Mouse (Mus musculus) heart, postnatal 0 days (tissue): ENCODE results near the gene Gm42688. TPM values are rescaled to one million over a fixed set of nuclear protein-coding genes. Genes with fewer than 3 reads are reported as not detected.
A peak's percentile ranks its signal among the peaks of the same experiment; 100 is the strongest.

Experiments used
- ATAC-seq: fragments of 200-750 bp; cut with Nextera tagmentation; 2 replicates; pipeline ENCODE4 v1.8.0; 2017; ENCODE audit warnings: low read depth, moderate number of reproducible peaks, moderate library complexity; ENCODE audit not compliant: insufficient read depth
- DNase-seq: peaks from one replicate; pipeline ENCODE4 v3.0.0-alpha.2; 2016; ENCODE audit warnings: low spot score
- H3K27ac ChIP-seq: fragments of 300-500 bp; sonication (generic); 2 replicates; pipeline ENCODE4 v1.5.1; 2014; ENCODE audit warnings: low read depth, mild to moderate bottlenecking
- H3K27me3 ChIP-seq: fragments of 300-500 bp; sonication (generic); 2 replicates; pipeline ENCODE4 v1.6.1; 2014; ENCODE audit warnings: low read length, mixed read lengths; ENCODE audit not compliant: control insufficient read depth, insufficient read depth
- H3K36me3 ChIP-seq: fragments of 300-500 bp; sonication (generic); replicated peaks from 2 replicates; pipeline ENCODE4 v1.6.1; 2014; ENCODE audit warnings: low read length, mixed read lengths; ENCODE audit not compliant: control insufficient read depth, insufficient read depth
- H3K4me1 ChIP-seq: fragments of 300-500 bp; sonication (generic); 2 replicates; pipeline ENCODE4 v1.6.1; 2014; ENCODE audit warnings: antibody characterized with exemption; ENCODE audit not compliant: control insufficient read depth, insufficient read depth
- H3K4me2 ChIP-seq: fragments of 300-500 bp; sonication (generic); 2 replicates; pipeline ENCODE4 v1.6.1; 2014; ENCODE audit warnings: low read depth, mild to moderate bottlenecking, low read length, moderate library complexity
- H3K4me3 ChIP-seq: fragments of 300-500 bp; sonication (generic); 2 replicates; pipeline ENCODE4 v1.5.1; 2014; ENCODE audit warnings: low read depth, low read length
- H3K9ac ChIP-seq: fragments of 300-500 bp; sonication (generic); replicated peaks from 2 replicates; pipeline ENCODE4 v1.6.1; 2014; ENCODE audit warnings: low read depth, low read length, mixed read lengths
- H3K9me3 ChIP-seq: fragments of 300-500 bp; sonication (generic); replicated peaks from 2 replicates; pipeline ENCODE4 v1.6.1; 2016; ENCODE audit warnings: low read length; ENCODE audit not compliant: control insufficient read depth
- CTCF ChIP-seq: IDR thresholded peaks from 2 replicates; pipeline ENCODE4 v1.5.1; 2016; ENCODE audit warnings: antibody characterized with exemption, control low read depth, low read depth
- EP300 ChIP-seq: IDR thresholded peaks from 2 replicates; pipeline ENCODE4 v1.6.1; 2016; ENCODE audit warnings: antibody characterized with exemption, low read depth
- WGBS: fragments of 180-500 bp; shearing (Covaris S2); extraction: QIAGEN DNeasy Blood & Tissue Kit; methylation state at CpG from one replicate; pipeline ENCODE4 v1.1.7; 2014; 5-methylcytosine and 5-hydroxymethylcytosine counted together
- polyA plus RNA-seq: library from polyadenylated mRNA; unstranded; fragments of >200 nt; fragmentation: Nextera tagmentation; extraction: Ambion mirVana; gene quantifications from 2 replicates; pipeline ENCODE4 v1.2.1, GENCODE M21; 2015
- total RNA-seq: library from RNA; depleted of rRNA; stranded (reverse); fragments of >200 nt; gene quantifications from 2 replicates; pipeline ENCODE4 v1.2.3, GENCODE M21; 2014; ENCODE audit warnings: low replicate concordance

Gene Gm42688
- total and polyA plus RNA-seq, 2 experiments from 2014 or later, result 1.4 to 3.4 TPM

DNA sequence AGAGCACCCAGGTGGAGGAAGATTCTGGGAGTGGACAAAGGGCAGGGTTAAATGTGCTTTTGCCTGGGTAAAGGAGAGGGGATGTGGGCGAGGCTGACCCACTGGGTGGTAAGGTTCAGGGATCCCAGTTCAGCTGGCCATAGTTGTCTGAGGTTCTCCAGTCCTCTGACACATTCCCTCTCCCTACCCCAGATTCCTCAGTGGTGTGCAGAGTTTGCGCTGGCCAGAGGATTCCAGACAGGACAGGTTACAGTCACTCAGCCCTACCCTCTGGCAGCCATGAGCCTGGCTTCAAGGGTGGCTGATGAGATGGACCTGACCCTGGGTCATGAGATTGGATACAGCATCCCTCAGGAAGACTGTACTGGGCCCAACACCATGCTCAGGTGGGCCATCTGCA is 42.7 kb upstream of the Gm42688 start:
- no peak overlapping the region for H3K27ac ChIP-seq
- no peak overlapping the region for H3K4me3 ChIP-seq
- H3K4me2 ChIP-seq, result no peak overlapping the region
- DNase-seq, result no peak
- no peak for TF ChIP-seq CTCF
- TF ChIP-seq EP300, result no peak
- peaks cover 33% of the 10 kb centered on the region for H3K27me3 ChIP-seq
- peaks cover 8% of the 10 kb centered on the region for H3K4me1 ChIP-seq
- no peak overlapping the region for H3K9ac ChIP-seq
- WGBS, result 71% methylated on average over 2 of the region's 2 CpGs
- ATAC-seq, result no peak
- H3K36me3 ChIP-seq, result peaks cover 14% of the 10 kb centered on the region
- H3K9me3 ChIP-seq, result no peaks in the 10 kb centered on the region

- DNase-seq (no peak), ATAC-seq (no peak)
- peaks cover 3% of the 10 kb centered on the region; the same call in 1 of the 2 replicates for H3K4me1 ChIP-seq
- H3K27ac ChIP-seq, result no peak overlapping the region
- H3K27me3 ChIP-seq, result peaks cover 97% of the 10 kb centered on the region
- H3K4me3 ChIP-seq, result no peak overlapping the region
- H3K9me3 ChIP-seq, result no peaks in the 10 kb centered on the region
- TF ChIP-seq CTCF, result no peak
- no peak for TF ChIP-seq EP300
- H3K4me2 ChIP-seq, result no peak overlapping the region
- H3K36me3 ChIP-seq, result no peaks in the 10 kb centered on the region
- 40% methylated on average over 8 of the region's 8 CpGs for WGBS
- H3K9ac ChIP-seq, result no peak overlapping the region
These were observed 35.4 kb upstream of the Gm42688 start for GRCm38 (mm10) chr6:83065995-83066394.

- TF ChIP-seq CTCF (no peak), EP300 (no peak)
- no peaks in the 10 kb centered on the region for H3K36me3 ChIP-seq
- H3K4me1 ChIP-seq, result peaks cover 3% of the 10 kb centered on the region; the same call in 1 of the 2 replicates
- H3K4me2 ChIP-seq, result no peak overlapping the region
- H3K27me3 ChIP-seq, result peaks cover 98% of the 10 kb centered on the region
- H3K27ac ChIP-seq, result no peak overlapping the region
- H3K9me3 ChIP-seq, result no peaks in the 10 kb centered on the region
- 29% methylated on average over 6 of the region's 6 CpGs for WGBS
- no peak for ATAC-seq
- no peak overlapping the region for H3K9ac ChIP-seq
- no peak for DNase-seq
- no peak overlapping the region for H3K4me3 ChIP-seq
These were observed 35.0 kb upstream of the Gm42688 start for GRCm38 (mm10) chr6:83066441-83066840.

GRCm38 (mm10) chr6:83068221-83068620 is 33.2 kb upstream of the Gm42688 start:
- Histone ChIP-seq H3K4me3 (peak overlapping the region; percentile 35), H3K9ac (no peak overlapping the region), H3K4me1 (peaks cover 3% of the 10 kb centered on the region; the same call in 1 of the 2 replicates), H3K4me2 (peak overlapping the region; percentile 41; the same call in 1 of the 2 replicates), H3K27ac (no peak overlapping the region), H3K9me3 (no peaks in the 10 kb centered on the region), H3K27me3 (peaks cover 98% of the 10 kb centered on the region), H3K36me3 (no peaks in the 10 kb centered on the region)
- TF ChIP-seq CTCF, result no peak
- no peak for TF ChIP-seq EP300
- no peak for ATAC-seq
- DNase-seq, result no peak
- WGBS, result 12% methylated on average over 8 of the region's 8 CpGs

DNA sequence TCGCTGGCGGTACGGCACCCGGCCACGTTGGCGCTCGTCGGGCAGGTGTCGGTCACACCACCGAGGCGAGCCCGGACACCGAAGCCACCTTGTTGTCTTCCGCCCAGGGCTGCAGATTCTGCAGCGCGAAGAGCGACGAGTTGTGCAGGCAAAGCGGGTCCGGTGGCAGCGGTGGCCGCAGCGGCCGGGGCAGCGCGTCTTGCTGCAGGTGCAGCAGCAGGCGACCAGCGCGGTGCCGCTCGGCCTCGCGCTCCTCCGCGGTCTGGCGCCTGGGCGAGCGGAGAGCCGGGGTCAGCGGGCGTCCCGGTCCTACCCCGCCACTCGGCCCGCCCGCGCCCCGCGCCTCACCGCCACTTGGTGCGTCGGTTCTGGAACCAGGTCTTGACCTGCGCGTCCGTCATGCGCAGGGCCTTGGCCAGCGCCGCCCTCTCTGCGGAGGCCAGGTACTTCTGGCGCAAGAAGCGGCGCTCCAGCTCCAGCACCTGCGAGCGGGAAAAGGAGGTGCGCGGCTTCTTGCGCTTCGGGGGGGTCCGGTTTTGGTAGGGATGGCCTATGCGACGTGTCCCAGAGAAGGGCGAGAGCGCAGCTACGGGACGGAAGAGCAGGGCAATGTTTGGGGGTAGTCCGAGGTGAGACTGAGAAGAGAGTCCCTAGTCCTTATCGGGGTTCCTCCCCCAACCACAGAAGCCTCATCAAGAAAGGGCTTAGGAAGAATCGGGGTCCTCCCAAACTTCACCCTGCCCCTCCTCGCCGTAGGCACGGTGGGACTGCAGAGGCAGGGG is 32.5 kb upstream of the Gm42688 start:
- peaks cover 3% of the 10 kb centered on the region; the same call in 1 of the 2 replicates for H3K4me1 ChIP-seq
- DNase-seq, result no peak
- no peak overlapping the region for H3K9ac ChIP-seq
- no peaks in the 10 kb centered on the region for H3K36me3 ChIP-seq
- WGBS, result 2% methylated on average over 56 of the region's 81 CpGs
- no peak for ATAC-seq
- H3K27me3 ChIP-seq, result peaks cover 97% of the 10 kb centered on the region
- H3K27ac ChIP-seq, result no peak overlapping the region
- H3K4me2 ChIP-seq, result peak overlapping the region; percentile 41
- H3K9me3 ChIP-seq, result no peaks in the 10 kb centered on the region
- TF ChIP-seq CTCF, result no peak
- no peak for TF ChIP-seq EP300
- peak overlapping the region; percentile 35 for H3K4me3 ChIP-seq
